ENCODE assay signal across 7 mouse cellular contexts in the genomic region with DNA sequence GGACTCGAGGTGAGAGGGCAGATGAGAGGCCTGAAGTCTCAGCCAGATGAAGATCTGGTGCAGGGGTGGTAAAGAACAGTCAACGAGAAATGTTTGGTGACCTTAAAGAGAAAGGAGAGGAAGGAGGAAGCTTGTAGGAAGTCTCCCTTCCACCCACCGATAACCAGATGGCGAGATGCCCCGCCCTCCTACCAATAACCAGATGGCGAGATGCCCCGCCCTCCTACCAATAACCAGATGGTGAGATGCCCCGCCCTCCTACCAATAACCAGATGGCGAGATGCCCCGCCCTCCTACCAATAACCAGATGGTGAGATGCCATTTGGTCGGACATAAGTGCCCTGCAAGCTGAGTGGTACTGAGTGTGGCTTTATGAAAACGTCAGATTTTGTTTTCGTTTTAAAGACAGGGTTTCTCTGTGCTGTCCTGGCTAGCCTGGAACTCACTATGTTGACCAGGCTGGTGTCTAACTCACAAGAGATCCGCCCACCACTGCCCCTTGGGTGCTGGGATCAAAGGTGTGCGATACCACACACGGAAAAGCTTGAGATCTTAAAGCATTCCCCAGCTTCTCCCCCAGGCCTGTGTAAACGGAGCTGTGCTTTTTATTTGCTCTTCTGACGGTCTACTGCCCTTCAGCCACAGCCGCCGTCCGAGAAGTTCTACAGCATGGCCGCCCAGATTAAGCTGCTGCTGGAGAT. TPM values are rescaled to one million over a fixed set of nuclear protein-coding genes. Genes with fewer than 3 reads are reported as not detected.
DNase-seq lines count a peak whose midpoint lies in the region; ATAC-seq and TF ChIP-seq lines count a peak whose summit lies in the region.

No protein-coding gene starts in this region.

- H3K36me3 ChIP-seq in G1E (replicated peaks) = peaks cover 56% of the 10 kb centered on the region
- H3K36me3 ChIP-seq in hindbrain, embryonic 10.5 days = peaks cover 55% of the 10 kb centered on the region
- peaks cover 50% of the 10 kb centered on the region for H3K36me3 ChIP-seq in heart, embryonic 10.5 days

- peak; percentile 47 for DNase-seq in G1E (ENCODE audit: low spot score)
- peak; percentile 29 for DNase-seq in hindbrain, embryonic 10.5 days (ENCODE audit: low spot score)
- no peak for DNase-seq in frontal cortex, postnatal 25 days (ENCODE audit: low spot score in 2 of 2)
- no peak for DNase-seq in frontal cortex, postnatal 36 days (ENCODE audit: low spot score in 2 of 2)
- no peak for DNase-seq in heart, embryonic 10.5 days (ENCODE audit: low spot score)

- peaks cover 41% of the 10 kb centered on the region for H3K4me1 ChIP-seq in G1E (ENCODE audit: insufficient read depth, low read depth, low read length)
- H3K4me1 ChIP-seq in brown adipose tissue, adult 24 weeks (ENCODE audit: control insufficient read depth, insufficient read depth, insufficient read length, low read length) = peaks cover 6% of the 10 kb centered on the region; the same call in 1 of the 2 replicates
- peaks cover 57% of the 10 kb centered on the region for H3K4me1 ChIP-seq in hindbrain, embryonic 10.5 days (replicated peaks)
- H3K4me1 ChIP-seq in heart, embryonic 10.5 days = peaks cover 29% of the 10 kb centered on the region

- H3K27me3 ChIP-seq in G1E (ENCODE audit: insufficient read depth, low read length) = peaks cover 3% of the 10 kb centered on the region; the same call in 1 of the 2 replicates
- no peaks in the 10 kb centered on the region; the same call in 1 of the 2 replicates for H3K27me3 ChIP-seq in hindbrain, embryonic 10.5 days (ENCODE audit: insufficient read depth, poor library complexity, severe bottlenecking)
- no peaks in the 10 kb centered on the region; the same call in 1 of the 2 replicates for H3K27me3 ChIP-seq in heart, embryonic 10.5 days (ENCODE audit: insufficient read depth, poor library complexity, severe bottlenecking)

- H3K4me3 ChIP-seq in G1E (ENCODE audit: low read depth, low read length) = peak overlapping the region; percentile 50; the same call in 1 of the 2 replicates
- no peak overlapping the region for H3K4me3 ChIP-seq in brown adipose tissue, adult 24 weeks (ENCODE audit: insufficient read depth, low read depth, low read length)
- H3K4me3 ChIP-seq in hindbrain, embryonic 10.5 days = peak overlapping the region; percentile 77
- H3K4me3 ChIP-seq in heart, embryonic 10.5 days = no peak overlapping the region

- no peaks in the 10 kb centered on the region for H3K9me3 ChIP-seq in G1E (replicated peaks)
- no peaks in the 10 kb centered on the region for H3K9me3 ChIP-seq in hindbrain, embryonic 10.5 days
- H3K9me3 ChIP-seq in heart, embryonic 10.5 days = no peaks in the 10 kb centered on the region

- WGBS in hindbrain, embryonic 10.5 days = 70% methylated on average over 22 of the region's 22 CpGs
- 66% methylated on average over 22 of the region's 22 CpGs for WGBS in heart, embryonic 10.5 days

- H3K27ac ChIP-seq in brown adipose tissue, adult 24 weeks (replicated peaks; ENCODE audit: low read depth, low read length) = peak overlapping the region; percentile 45
- H3K27ac ChIP-seq in hindbrain, embryonic 10.5 days = peak overlapping the region; percentile 80
- H3K27ac ChIP-seq in heart, embryonic 10.5 days = no peak overlapping the region

- peak; percentile 56 for ATAC-seq in G1E (ENCODE audit: extremely low read depth, insufficient number of reproducible peaks, low FRiP score, poor library complexity, severe bottlenecking)
- ATAC-seq in megakaryocyte-erythroid progenitor cell, adult 5-6 weeks (replicated peaks; ENCODE audit: low FRiP score, low TSS enrichment, poor library complexity, severe bottlenecking) = peak; percentile 64

- no peak for TF ChIP-seq CTCF in G1E (IDR thresholded peaks at IDR 0.05; ENCODE audit: low read depth, low read length)

RNA-seq across cellular contexts. Expression of gene Slc39a11, which starts 1.5 kb away (rescaled TPM):
- total RNA-seq in G1E (2014; fragmentation: Nextera tagmentation) (4.7 and 5.3 TPM in 2 replicates), G1E (2017) (4.9 and 5.0 TPM in 2 replicates)
- polyA plus RNA-seq in G1E (2012) = 9.9 and 11.9 TPM in 2 replicates
- 6.5 and 7.0 TPM in 2 replicates for polyA plus RNA-seq in brown adipose tissue, adult 24 weeks (2012; ENCODE audit: insufficient read depth, insufficient read length, missing spikeins)
- polyA plus RNA-seq in hindbrain, embryonic 10.5 days (2016; fragmentation: Nextera tagmentation; extraction: Ambion mirVana) = 21.5 and 25.3 TPM in 2 replicates
- total RNA-seq in megakaryocyte-erythroid progenitor cell, adult 5-6 weeks (2014; fragmentation: Nextera tagmentation) = 12.4 and 19.1 TPM in 2 replicates
- total RNA-seq in megakaryocyte-erythroid progenitor cell, adult 5-6 weeks (2017) = 14.9 and 17.7 TPM in 2 replicates
- polyA plus RNA-seq in heart, embryonic 10.5 days (2016; fragmentation: Nextera tagmentation; extraction: Ambion mirVana) = 23.0 and 26.6 TPM in 2 replicates

RNA-seq across cellular contexts. Expression of gene Cog1, which starts 2.4 kb away (rescaled TPM):
- 22.4 and 33.4 TPM in 2 replicates for total RNA-seq in G1E (2014; fragmentation: Nextera tagmentation)
- total RNA-seq in G1E (2017) = 23.9 and 30.9 TPM in 2 replicates
- polyA plus RNA-seq in G1E (2012) = 29.1 and 33.3 TPM in 2 replicates
- polyA plus RNA-seq in brown adipose tissue, adult 24 weeks (2012; ENCODE audit: insufficient read depth, insufficient read length, missing spikeins) = 16.7 and 19.4 TPM in 2 replicates
- 32.1 and 40.3 TPM in 2 replicates for polyA plus RNA-seq in hindbrain, embryonic 10.5 days (2016; fragmentation: Nextera tagmentation; extraction: Ambion mirVana)
- total RNA-seq in megakaryocyte-erythroid progenitor cell, adult 5-6 weeks (2014; fragmentation: Nextera tagmentation) = 37.2 and 51.6 TPM in 2 replicates
- total RNA-seq in megakaryocyte-erythroid progenitor cell, adult 5-6 weeks (2017) = 23.9 and 26.2 TPM in 2 replicates
- polyA plus RNA-seq in heart, embryonic 10.5 days (2016; fragmentation: Nextera tagmentation; extraction: Ambion mirVana) = 23.2 and 23.3 TPM in 2 replicates

RNA-seq across cellular contexts. Expression of gene Sstr2, which starts 32.2 kb away (rescaled TPM):
- total RNA-seq in G1E (2014; fragmentation: Nextera tagmentation) (not detected in 2 replicates), G1E (2017) (0.16 TPM in 1 of 2 replicates, not detected in the other)
- not detected in 2 replicates for polyA plus RNA-seq in G1E (2012)
- not detected in 2 replicates for polyA plus RNA-seq in brown adipose tissue, adult 24 weeks (2012; ENCODE audit: insufficient read depth, insufficient read length, missing spikeins)
- polyA plus RNA-seq in hindbrain, embryonic 10.5 days (2016; fragmentation: Nextera tagmentation; extraction: Ambion mirVana) = 18.7 and 30.4 TPM in 2 replicates
- total RNA-seq in megakaryocyte-erythroid progenitor cell, adult 5-6 weeks (2014; fragmentation: Nextera tagmentation) = not detected in 2 replicates
- total RNA-seq in megakaryocyte-erythroid progenitor cell, adult 5-6 weeks (2017) = 0.15 TPM in 1 of 2 replicates, not detected in the other
- 0.74 and 1.1 TPM in 2 replicates for polyA plus RNA-seq in heart, embryonic 10.5 days (2016; fragmentation: Nextera tagmentation; extraction: Ambion mirVana)

RNA-seq across cellular contexts. Expression of gene Fam104a, which starts 32.6 kb away (rescaled TPM):
- total RNA-seq in G1E (2014; fragmentation: Nextera tagmentation) = 43.8 and 44.1 TPM in 2 replicates
- 35.8 and 35.9 TPM in 2 replicates for total RNA-seq in G1E (2017)
- 111 and 150 TPM in 2 replicates for polyA plus RNA-seq in G1E (2012)
- polyA plus RNA-seq in brown adipose tissue, adult 24 weeks (2012; ENCODE audit: insufficient read depth, insufficient read length, missing spikeins) = 17.2 and 20.3 TPM in 2 replicates
- polyA plus RNA-seq in hindbrain, embryonic 10.5 days (2016; fragmentation: Nextera tagmentation; extraction: Ambion mirVana) = 58.8 TPM in 2 replicates
- total RNA-seq in megakaryocyte-erythroid progenitor cell, adult 5-6 weeks (2014; fragmentation: Nextera tagmentation) = 17.8 and 20.8 TPM in 2 replicates
- 25.1 and 30.8 TPM in 2 replicates for total RNA-seq in megakaryocyte-erythroid progenitor cell, adult 5-6 weeks (2017)
- 56.2 and 60.7 TPM in 2 replicates for polyA plus RNA-seq in heart, embryonic 10.5 days (2016; fragmentation: Nextera tagmentation; extraction: Ambion mirVana)

RNA-seq across cellular contexts. Expression of gene D11Wsu47e, which starts 32.9 kb away (rescaled TPM):
- total RNA-seq in G1E (2014; fragmentation: Nextera tagmentation) = 14.9 and 20.2 TPM in 2 replicates
- 14.0 and 16.1 TPM in 2 replicates for total RNA-seq in G1E (2017)
- polyA plus RNA-seq in G1E (2012) = 6.5 and 7.0 TPM in 2 replicates
- 3.6 and 4.2 TPM in 2 replicates for polyA plus RNA-seq in brown adipose tissue, adult 24 weeks (2012; ENCODE audit: insufficient read depth, insufficient read length, missing spikeins)
- polyA plus RNA-seq in hindbrain, embryonic 10.5 days (2016; fragmentation: Nextera tagmentation; extraction: Ambion mirVana) = 25.8 and 27.3 TPM in 2 replicates
- total RNA-seq in megakaryocyte-erythroid progenitor cell, adult 5-6 weeks (2014; fragmentation: Nextera tagmentation) = 21.7 and 23.6 TPM in 2 replicates
- total RNA-seq in megakaryocyte-erythroid progenitor cell, adult 5-6 weeks (2017) = 11.8 and 19.7 TPM in 2 replicates
- 21.8 and 26.3 TPM in 2 replicates for polyA plus RNA-seq in heart, embryonic 10.5 days (2016; fragmentation: Nextera tagmentation; extraction: Ambion mirVana)

Comparison
In these comparisons a context has a peak if more than half of its experiments do, and no peak if none do; other contexts are left out.
1. DNase-seq: peak in G1E (single experiment) and hindbrain, embryonic 10.5 days (single experiment); none in frontal cortex, postnatal 25 days (0 of 2), frontal cortex, postnatal 36 days (0 of 2) and heart, embryonic 10.5 days (single experiment).
2. H3K4me3 ChIP-seq: peak in G1E (single experiment) and hindbrain, embryonic 10.5 days (single experiment); none in brown adipose tissue, adult 24 weeks (single experiment) and heart, embryonic 10.5 days (single experiment).